ENCODE assay signal across 24 mouse cellular contexts in the genomic region with DNA sequence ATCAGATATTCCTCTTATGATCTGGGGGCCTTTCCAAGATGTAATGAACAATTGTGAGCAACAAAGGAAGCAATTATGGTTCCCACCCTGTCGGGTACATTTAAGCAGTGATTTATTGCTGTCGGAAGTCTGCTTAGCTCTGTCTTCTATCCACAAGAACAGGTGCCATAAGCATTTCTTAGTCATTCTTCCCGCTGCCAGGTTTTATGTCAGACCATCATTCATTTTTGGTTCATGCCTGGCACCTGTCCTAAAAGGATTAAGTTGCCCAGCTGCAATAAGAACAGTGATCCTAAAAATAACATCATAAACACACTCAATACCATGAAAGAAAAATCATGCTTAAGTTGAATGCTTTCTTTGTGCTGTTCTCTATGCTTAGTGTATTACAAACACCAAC.
DNase-seq lines count a peak whose midpoint lies in the region; TF ChIP-seq lines count a peak whose summit lies in the region.
"Had no signal": no experiment of that assay in that cellular context is flagged by ENCODE, and none has a peak within 500 bp of the region (broad histone marks: within the 10 kb centered on the region; RNA-seq: fewer than 3 reads in every experiment).

No protein-coding gene starts in this region.

- H3K4me3 ChIP-seq in lung, adult 2 months (replicated peaks; ENCODE audit: extremely low read depth, low read depth, low read length): no peak overlapping the region
- H3K4me3 ChIP-seq: embryonic facial prominence, embryonic 15.5 days; heart, embryonic 10.5 days; kidney, embryonic 15.5 days; liver, embryonic 13.5 days; midbrain, embryonic 10.5 days had no signal

- no peak for TF ChIP-seq CTCF in lung, adult 2 months (IDR thresholded peaks at IDR 0.05; ENCODE audit: insufficient read depth, low read length)

- 45% methylated on average over 3 of the region's 3 CpGs for WGBS in lung, adult 2 months

- H3K4me1 ChIP-seq in lung, adult 2 months (ENCODE audit: control insufficient read depth, insufficient read depth, low read length): no peaks in the 10 kb centered on the region
- H3K4me1 ChIP-seq: embryonic facial prominence, embryonic 15.5 days; heart, embryonic 10.5 days; kidney, embryonic 15.5 days; liver, embryonic 13.5 days had no signal

- TF ChIP-seq POLR2A in lung, adult 2 months (IDR thresholded peaks at IDR 0.05; ENCODE audit: borderline replicate concordance, extremely low read depth, low read depth, low read length): no peak

- peak; percentile 20 for DNase-seq in retina, embryonic 14.5 days (ENCODE audit: low spot score)
- no peak for DNase-seq in retina, postnatal 1 day
- peak; percentile 11 for DNase-seq in forelimb bud, embryonic 11.5 days (ENCODE audit: low read depth, low spot score)
- peak; percentile 12 for DNase-seq in mesoderm, embryonic 11.5 days (ENCODE audit: low read depth, low spot score)
- DNase-seq in layer of hippocampus, adult 9-10 months (ENCODE audit: low spot score): no peak
- DNase-seq in kidney, postnatal 36 days: no peak
- DNase-seq in lung, adult 2 months: no peak
- DNase-seq: adrenal gland, adult 8-10 months; cerebellum, adult 2 months; cerebellum, postnatal 25 days; embryo, embryonic 11 days; gastrocnemius, postnatal 36 days; kidney, adult 11 months; kidney, postnatal 4 days; layer of hippocampus, adult 9-11 months; liver, embryonic 13.5 days; lung, embryonic 14.5 days; lung, postnatal 4 days; thymus, adult 18-20 months; thymus, postnatal 36 days had no signal

Comparison
In these comparisons a context has a peak if more than half of its experiments do, and no peak if none do; other contexts are left out.
1. DNase-seq: peak in retina, embryonic 14.5 days (single experiment), forelimb bud, embryonic 11.5 days (single experiment) and mesoderm, embryonic 11.5 days (single experiment); none in retina, postnatal 1 day (single experiment), layer of hippocampus, adult 9-10 months (single experiment), kidney, postnatal 36 days (0 of 2) and lung, adult 2 months (single experiment).